Mouse (Mus musculus) B cell, adult (primary cell): Measurements from ENCODE around the gene Olfr691. TPM values are rescaled to one million over a fixed set of nuclear protein-coding genes. Genes with fewer than 3 reads are reported as not detected.

Experiments used
- total RNA-seq: library from RNA; stranded (reverse); gene quantifications from 4 replicates; pipeline ENCODE4 v1.2.4, GENCODE M21; 2023; ENCODE audit not compliant: inconsistent age

The Olfr691 gene
- total RNA-seq = not detected in 4 replicates

DNA sequence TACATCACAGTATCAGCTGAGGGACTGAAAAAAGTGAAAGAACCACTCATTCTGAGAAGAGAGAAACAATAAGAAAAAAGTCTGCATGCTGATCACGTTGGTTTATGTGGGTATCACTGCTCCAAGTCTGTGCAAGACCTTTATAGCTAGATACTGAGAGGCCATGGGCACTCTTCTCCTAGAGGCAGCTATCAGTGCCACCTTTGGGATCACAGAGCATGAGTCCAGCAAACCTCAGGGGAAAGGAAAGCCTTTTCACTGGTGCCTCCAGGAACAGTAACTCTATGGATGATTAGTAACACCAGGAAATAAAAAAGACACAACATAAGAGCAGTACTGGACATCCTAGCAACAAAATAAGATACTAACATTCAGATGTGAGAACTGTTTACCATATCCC is at the start of gene Olfr691:
TSS of gene Olfr691 (minus strand) at position 101 of the 400 bp plus-strand sequence.

DNA sequence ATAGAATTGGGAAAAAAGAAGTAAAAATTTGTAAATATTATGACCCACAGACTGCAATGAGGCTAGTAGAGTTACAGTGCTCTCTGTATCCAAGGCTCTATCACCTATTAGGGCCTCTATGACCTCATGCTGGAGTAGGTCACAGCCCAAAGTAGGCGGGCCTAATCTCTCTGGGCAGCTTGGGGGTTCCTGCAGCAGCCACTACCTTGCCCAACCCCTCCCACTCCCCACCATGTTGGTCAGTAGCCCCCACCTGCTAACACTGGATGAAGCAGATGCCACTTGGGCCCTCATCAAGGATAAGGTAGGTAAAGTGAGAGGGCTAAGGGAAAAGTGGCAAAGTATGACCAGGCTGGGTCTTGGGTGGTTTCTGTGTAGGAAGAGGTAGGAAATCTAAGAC is 32.8 kb upstream of the Olfr691 start, which contains the start of gene Gm5901:
TSS of gene Gm5901 (plus strand) at position 173 of the 400 bp plus-strand sequence.

GRCm38 (mm10) chr7:105367930-105368329 is 25.9 kb upstream of the Olfr691 start, which contains the start of gene Olfr692:
Olfr692 (plus strand) TSS chr7:105368230.

DNA sequence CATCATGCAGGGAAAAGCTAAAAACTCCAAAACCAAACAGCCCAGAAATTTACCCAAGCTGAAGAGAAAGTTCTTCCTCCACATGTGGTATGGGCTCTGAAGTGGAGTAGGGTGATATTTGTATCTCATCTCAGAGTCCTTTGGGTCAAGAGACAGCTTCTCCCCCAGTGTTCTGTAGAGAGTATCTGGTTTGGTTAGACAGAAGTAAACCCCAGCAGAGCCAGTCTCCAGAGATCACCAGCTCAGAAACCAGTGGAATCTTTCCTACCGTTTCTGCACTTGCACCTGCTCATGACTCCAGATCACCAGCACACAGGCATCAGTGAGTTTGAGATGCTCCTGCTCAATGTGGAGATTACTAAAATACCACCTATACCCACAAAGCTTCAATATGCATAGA is 8.1 kb downstream of the Olfr691 start, which contains the start of gene Olfr690:
TSS of gene Olfr690 (minus strand) at position 101 of the 400 bp plus-strand sequence.

GRCm38 (mm10) chr7:105310865-105311264 is 31.2 kb downstream of the Olfr691 start, which contains the start of gene Olfr689:
Olfr689 (plus strand) TSS chr7:105311165.

DNA sequence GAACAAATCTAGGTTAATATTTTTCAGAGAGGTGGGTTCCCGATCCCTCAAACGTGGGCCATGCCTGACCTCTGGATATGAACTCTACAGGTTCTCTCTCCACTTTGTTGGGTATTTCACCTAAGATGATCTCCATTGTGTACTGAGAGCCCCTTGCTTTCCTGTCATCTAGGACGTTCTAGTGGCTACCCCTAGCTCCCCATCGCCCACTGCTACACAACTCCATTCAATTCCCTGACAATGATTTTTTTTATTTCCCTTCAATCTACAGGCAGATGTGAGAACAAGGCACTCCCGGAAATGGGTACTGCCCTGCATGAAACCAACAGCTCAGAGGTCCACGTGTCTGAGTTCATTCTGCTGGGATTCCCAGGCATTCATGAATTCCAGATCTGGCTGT is 54.3 kb downstream of the Olfr691 start, which contains the start of gene Olfr688:
TSS of gene Olfr688 (plus strand) at position 301 of the 400 bp plus-strand sequence.

Other genes starting within 250 kb of the Olfr691 start
- not detected in 4 replicates for gene Olfr680-ps1, start 249.5 kb downstream of the Olfr691 start, total RNA-seq
- gene Olfr681, start 225.4 kb downstream of the Olfr691 start, total RNA-seq = not detected in 4 replicates
- gene Olfr683, start 195.3 kb downstream of the Olfr691 start, total RNA-seq = not detected in 4 replicates
- not detected in 4 replicates for gene Olfr684, start 178.6 kb downstream of the Olfr691 start, total RNA-seq
- not detected in 4 replicates for gene Olfr685, start 156.3 kb downstream of the Olfr691 start, total RNA-seq
- gene Olfr686, start 134.8 kb downstream of the Olfr691 start, total RNA-seq = not detected in 4 replicates
- not detected in 4 replicates for gene Olfr688, start 54.2 kb downstream of the Olfr691 start, total RNA-seq
- gene Olfr689, start 31.1 kb downstream of the Olfr691 start, total RNA-seq = not detected in 4 replicates
- gene Olfr690, start 8.2 kb downstream of the Olfr691 start, total RNA-seq = not detected in 4 replicates
- gene Olfr692, start 26.0 kb upstream of the Olfr691 start, total RNA-seq = not detected in 4 replicates
- gene Gm5901, start 32.8 kb upstream of the Olfr691 start, total RNA-seq = not detected in 4 replicates
- gene Fam160a2, start 57.8 kb upstream of the Olfr691 start, total RNA-seq = 35.9 to 50.1 TPM (median 42.0 TPM) in 4 replicates
- gene Cnga4, start 62.3 kb upstream of the Olfr691 start, total RNA-seq = not detected in 4 replicates
- gene Cckbr, start 83.5 kb upstream of the Olfr691 start, total RNA-seq = not detected in 4 replicates
- 0.32 TPM in 1 of 4 replicates, not detected in the others for gene Cavin3, start 140.0 kb upstream of the Olfr691 start, total RNA-seq
- 20.7 to 26.4 TPM (median 22.0 TPM) in 4 replicates for gene Smpd1, start 212.1 kb upstream of the Olfr691 start, total RNA-seq
- gene Apbb1, start 239.4 kb upstream of the Olfr691 start, total RNA-seq = 2.5 to 4.7 TPM (median 2.9 TPM) in 4 replicates